Mouse (Mus musculus) layer of hippocampus, adult 2 months (tissue): ENCODE measurements around the gene Klc1. TPM values are rescaled to one million over a fixed set of nuclear protein-coding genes. Genes with fewer than 3 reads are reported as not detected.
"Not testable (repeated sequence)": the region's sequence is repeated elsewhere in the genome, so short reads cannot be mapped to it uniquely, and the experiment has no call there.

ENCODE experiments used
- DNase-seq, 2 experiments: peaks; one replicate each; pipeline ENCODE4 v3.0.0; 2022; ENCODE audit warnings: low spot score in 2 of 2
- H3K27ac ChIP-seq: fragments of 200-600 bp; 2 replicates; pipeline ENCODE4 v1.8.1; 2022
- H3K4me3 ChIP-seq: fragments of 200-600 bp; 2 replicates; pipeline ENCODE4 v1.8.1; 2022; ENCODE audit warnings: mild to moderate bottlenecking
- CTCF ChIP-seq: fragments of 200-600 bp; conservative IDR thresholded peaks from 2 replicates; pipeline ENCODE4 v1.8.1; 2022; ENCODE audit warnings: antibody characterized with exemption, mild to moderate bottlenecking, moderate library complexity
- long read RNA-seq, 2 experiments: library from polyadenylated mRNA; stranded (forward); transcript quantifications; one replicate each; pipeline ENCODE4 v2.0.0; 2021; ENCODE audit warnings: borderline mapping rate in 2 of 2
- total RNA-seq, 2 experiments: library from RNA; stranded (reverse); gene quantifications; 2 replicates each; pipeline ENCODE4 v1.2.3; 2021

Klc1 gene
- 100 to 1,000 TPM; 654 to 684 TPM for total RNA-seq
- long read RNA-seq, experiment 1, transcript Klc1-202 (14 exons, 2,272 nt) = major isoform, 143 of 497 reads
- long read RNA-seq, experiment 1, transcript Klc1-201 (16 exons, 2,504 nt) = minor isoform, 8 of 497 reads
- long read RNA-seq, experiment 1, partial matches to known transcripts = 39 of 497 reads
- long read RNA-seq, experiment 1, other reads (novel, unspliced or antisense) = 302 of 497 reads
- long read RNA-seq, experiment 2, transcript Klc1-201 (16 exons, 2,504 nt) = minor isoform, 8 of 697 reads
- long read RNA-seq, experiment 2, transcript Klc1-202 (14 exons, 2,272 nt) = major isoform, 195 of 697 reads
- long read RNA-seq, experiment 2, partial matches to known transcripts = 56 of 697 reads
- long read RNA-seq, experiment 2, other reads (novel, unspliced or antisense) = 432 of 697 reads

DNA sequence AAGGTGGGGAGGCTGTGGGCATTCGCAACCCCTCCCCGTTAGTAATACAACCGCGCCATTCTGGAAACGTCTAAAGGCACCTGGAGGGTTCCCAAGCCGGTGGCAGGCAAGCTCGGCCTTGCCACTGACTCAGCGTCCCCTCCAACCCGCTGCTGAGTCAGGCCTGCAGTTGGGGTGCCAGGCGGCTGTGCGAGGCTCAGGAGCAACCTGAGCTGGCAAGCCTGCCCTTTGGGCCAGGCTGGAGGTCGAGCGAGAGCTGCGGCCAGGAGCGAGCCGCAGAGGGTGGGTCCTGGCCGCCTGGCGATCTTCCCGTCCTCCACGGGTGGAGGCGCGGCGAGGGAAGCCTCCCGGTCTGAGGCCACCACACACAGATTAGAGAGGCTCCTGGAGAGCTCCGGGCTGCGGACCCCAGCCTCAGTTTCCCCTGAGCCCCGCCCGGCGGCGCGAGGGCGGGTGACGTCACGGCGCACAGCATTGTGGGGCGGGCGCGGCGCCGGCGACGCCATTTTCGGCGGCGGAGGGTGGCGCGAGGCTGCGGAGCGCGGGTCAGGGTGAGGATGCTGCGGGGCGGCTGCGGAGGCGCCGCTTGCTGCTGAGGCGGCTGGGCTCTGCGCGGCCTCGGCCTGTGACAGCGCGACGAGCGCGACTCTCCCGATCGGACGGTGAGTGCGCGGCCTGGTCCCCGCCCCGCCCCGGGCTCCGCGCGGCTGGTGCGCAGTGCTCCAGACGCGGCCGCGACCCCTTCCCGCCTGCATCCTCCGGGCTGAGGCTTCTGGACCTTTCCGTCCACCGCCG, at the start of gene Klc1:
TSS of gene Klc1 (plus strand) at position 469 of the 795 bp plus-strand sequence.
- peak; percentile 61 to 82 for DNase-seq
- peak within 1 kb of the TSS; percentile 72 for H3K4me3 ChIP-seq
- TF ChIP-seq CTCF = no peak
- peak within 1 kb of the TSS; percentile 100 for H3K27ac ChIP-seq

- no peak for DNase-seq
- no peak for TF ChIP-seq CTCF
- no peak overlapping the region; the same call in 1 of the 2 replicates for H3K27ac ChIP-seq
- H3K4me3 ChIP-seq = no peak overlapping the region
Observed at GRCm38 (mm10) chr12:111710091-111710490, 48.6 kb upstream of the Klc1 start.

DNA sequence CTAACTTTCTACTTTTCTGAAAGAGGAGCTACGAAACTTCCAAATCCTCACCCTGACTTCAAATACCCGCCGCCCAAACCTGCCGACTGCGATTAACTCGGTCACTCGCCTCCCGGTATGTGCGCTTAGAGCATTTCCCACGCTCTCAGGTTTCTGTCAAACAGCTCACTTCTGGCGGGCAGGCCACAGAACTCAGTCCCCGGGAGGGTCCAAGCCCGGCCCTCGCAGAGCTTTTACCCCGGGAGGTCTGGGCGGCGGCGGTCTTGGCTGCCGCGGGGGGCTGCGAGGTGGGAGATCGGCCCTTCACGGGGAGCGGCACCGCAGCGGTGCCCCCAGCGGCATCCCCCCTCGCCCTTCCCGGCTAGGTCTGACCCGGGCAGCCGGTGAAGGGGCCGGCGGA, 46.2 kb upstream of the Klc1 start:
- H3K4me3 ChIP-seq = peak overlapping the region; percentile 89
- DNase-seq = no peak
- TF ChIP-seq CTCF = no peak
- peak overlapping the region; percentile 94 for H3K27ac ChIP-seq

- peak; percentile 71 for TF ChIP-seq CTCF
- Histone ChIP-seq H3K27ac (peak within 1 kb of the TSS; percentile 94), H3K4me3 (peak within 1 kb of the TSS; percentile 89)
- peak; percentile 87 to 90 for DNase-seq
Observed at GRCm38 (mm10) chr12:111713004-111713651, 45.5 kb upstream of the Klc1 start, which contains the start of the genes Bag5 and Apopt1. TSS of gene Bag5 (minus strand) at chr12:111713257. TSS of gene Apopt1 (plus strand) at chr12:111713261.

DNA sequence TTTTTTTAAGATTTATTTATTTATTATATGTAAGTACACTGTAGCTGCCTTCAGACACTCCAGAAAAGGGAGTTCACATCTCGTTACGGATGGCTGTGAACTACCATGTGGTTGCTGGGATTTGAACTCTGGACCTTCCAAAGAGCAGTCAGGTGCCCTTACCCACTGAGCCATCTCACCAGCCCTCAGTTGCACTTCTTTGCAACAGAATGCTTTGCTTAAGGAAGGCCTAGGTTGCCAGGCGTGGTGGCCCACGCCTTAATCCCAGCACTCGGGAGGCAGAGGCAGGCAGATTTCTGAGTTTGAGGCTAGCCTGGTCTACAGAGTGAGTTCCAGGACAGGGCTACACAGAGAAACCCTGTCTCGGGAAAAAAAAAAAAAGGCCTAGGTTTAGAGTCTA, 44.8 kb upstream of the Klc1 start:
- DNase-seq = not testable (repeated sequence)
- H3K4me3 ChIP-seq = peak overlapping the region; percentile 89

DNA sequence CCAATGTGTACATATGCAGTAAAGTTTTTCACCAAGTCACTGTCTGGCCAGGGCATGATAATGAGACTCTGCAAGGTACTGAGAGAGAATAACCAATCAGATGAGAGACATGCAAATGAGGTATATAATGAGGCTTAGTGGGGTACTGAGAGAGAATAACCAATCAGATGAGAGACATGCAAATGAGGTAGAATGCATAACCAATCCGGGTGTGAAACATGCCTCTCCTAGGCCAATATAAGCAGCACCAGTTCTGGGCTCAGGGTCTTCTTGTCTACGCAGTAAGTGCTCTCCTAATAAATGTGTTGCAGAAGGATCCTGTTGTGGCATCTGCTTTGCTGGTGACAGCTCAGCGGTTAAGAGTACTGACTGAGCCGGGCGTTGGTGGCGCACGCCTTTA, 42.1 kb upstream of the Klc1 start:
- Histone ChIP-seq H3K27ac (no peak overlapping the region), H3K4me3 (no peak overlapping the region)
- no peak for DNase-seq
- no peak for TF ChIP-seq CTCF

More for the DNA sequence above, 44.8 kb upstream of the Klc1 start:
- not testable (repeated sequence) for H3K27ac ChIP-seq

DNA sequence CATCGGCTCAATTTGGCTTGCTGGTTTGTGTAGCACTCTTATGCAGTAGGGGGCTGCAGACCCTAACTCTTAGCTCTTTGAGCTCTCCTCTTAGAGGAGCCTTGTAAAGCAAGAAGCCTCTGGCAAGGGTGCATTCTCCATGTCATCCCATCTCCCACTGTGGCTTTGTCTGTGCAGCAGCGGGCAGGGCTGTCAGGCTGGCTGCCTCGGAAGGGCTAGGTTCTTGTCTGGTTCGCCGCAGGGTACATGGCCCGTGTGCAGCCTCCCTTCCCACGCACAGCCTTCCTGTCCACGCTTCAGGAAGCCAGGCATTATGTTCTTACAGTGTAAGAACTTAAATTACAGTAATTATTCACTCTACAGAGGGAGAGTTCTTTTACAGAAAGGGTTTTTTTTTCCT, 40.0 kb upstream of the Klc1 start:
- no peak for TF ChIP-seq CTCF
- no peak for DNase-seq
- peak overlapping the region; percentile 17; the same call in 1 of the 2 replicates for H3K4me3 ChIP-seq
- H3K27ac ChIP-seq = peak overlapping the region; percentile 73

DNA sequence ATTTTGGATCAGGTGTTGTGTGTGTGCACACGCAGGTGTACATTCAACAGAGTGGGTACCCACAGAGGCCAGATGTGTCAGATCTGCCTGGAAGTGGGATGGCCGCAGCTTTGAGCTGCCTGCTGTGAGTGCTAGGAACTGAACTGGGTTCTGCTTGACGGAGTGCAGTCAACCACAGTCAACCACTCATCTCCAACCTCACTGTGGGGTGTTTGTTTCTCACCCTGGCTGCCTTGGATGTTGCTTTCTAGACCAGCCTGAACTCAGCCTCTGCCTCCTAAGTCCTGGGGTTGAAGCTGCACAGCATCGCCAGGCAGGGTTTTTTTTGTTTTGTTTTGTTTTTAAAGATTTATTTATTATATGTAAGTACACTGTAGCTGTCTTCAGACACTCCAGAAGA, 38.4 kb upstream of the Klc1 start:
- DNase-seq = no peak
- Histone ChIP-seq H3K27ac (no peak overlapping the region), H3K4me3 (no peak overlapping the region)
- no peak for TF ChIP-seq CTCF

DNA sequence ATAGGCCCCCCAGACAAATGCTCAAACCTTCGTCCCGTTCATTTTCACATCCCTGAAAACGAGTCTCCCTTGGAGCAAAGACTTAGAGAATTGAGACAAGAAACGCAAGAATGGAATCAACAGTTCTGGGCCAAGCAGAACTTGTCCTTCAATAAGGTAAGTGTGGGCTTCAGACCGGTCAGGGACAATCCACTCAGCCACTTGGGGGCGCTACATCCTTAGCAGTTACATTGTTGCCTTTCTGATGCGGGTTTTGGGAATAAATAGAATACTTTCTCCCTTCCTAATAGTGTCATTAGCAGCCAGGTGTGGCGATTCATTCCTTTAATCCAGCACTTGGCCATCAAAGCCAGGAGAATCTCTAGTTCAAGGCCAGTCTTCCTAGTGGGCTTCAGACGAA, 36.0 kb upstream of the Klc1 start:
- peak; percentile 83 for TF ChIP-seq CTCF
- peak in 1 of 2 experiments; percentile 63 for DNase-seq
- Histone ChIP-seq H3K4me3 (no peak overlapping the region), H3K27ac (no peak overlapping the region)

- Histone ChIP-seq H3K27ac (peak overlapping the region; percentile 96), H3K4me3 (no peak overlapping the region)
- TF ChIP-seq CTCF = no peak
- no peak for DNase-seq
Observed at GRCm38 (mm10) chr12:111724638-111725337, 33.9 kb upstream of the Klc1 start.

DNA sequence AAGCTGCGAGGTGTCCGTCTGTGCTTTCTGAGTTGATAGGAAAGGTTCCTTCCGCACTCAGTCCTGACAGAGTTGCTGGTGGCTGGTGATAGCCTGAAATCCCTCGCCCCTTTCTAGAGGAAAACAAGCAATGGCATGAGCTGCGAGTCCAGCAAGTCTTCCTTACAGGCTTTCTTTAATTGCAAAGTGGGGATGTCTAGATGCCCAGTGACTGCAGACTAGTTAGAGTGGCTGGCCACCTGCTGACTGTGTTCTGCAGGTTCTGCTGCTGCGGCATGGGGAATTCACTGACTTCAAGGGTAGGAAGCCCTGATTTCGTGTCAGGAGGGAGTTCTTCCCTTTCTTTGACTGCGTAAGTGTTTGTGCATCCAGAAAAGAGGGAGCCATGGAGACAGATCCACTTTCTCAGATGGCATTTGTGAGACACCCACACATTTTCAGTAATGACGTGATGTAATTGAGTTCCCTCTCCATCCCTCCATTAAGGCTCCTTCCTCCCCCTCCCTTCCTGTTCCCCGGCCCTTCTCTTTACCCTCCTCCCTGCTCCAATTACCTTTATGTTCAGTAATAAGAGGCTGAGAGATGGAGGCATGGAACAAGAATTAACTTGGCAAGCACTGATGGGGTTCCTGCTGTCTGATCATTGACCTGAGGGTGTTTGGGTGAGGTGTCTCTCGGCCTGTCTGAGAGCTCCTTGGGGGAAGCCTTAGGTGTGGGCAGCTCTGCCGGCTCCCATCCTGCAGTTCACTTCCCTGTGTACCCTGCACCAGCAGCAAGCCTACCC, 33.1 kb upstream of the Klc1 start:
- DNase-seq = peak; percentile 47 to 82
- H3K4me3 ChIP-seq = peak overlapping the region; percentile 24; the same call in 1 of the 2 replicates
- H3K27ac ChIP-seq = peak overlapping the region; percentile 96
- TF ChIP-seq CTCF = 0 out of 2 replicates have a peak, but pooled peaks have one; percentile 9
